Mouse (Mus musculus): Measurements from ENCODE around the gene Krba1.

DNA sequence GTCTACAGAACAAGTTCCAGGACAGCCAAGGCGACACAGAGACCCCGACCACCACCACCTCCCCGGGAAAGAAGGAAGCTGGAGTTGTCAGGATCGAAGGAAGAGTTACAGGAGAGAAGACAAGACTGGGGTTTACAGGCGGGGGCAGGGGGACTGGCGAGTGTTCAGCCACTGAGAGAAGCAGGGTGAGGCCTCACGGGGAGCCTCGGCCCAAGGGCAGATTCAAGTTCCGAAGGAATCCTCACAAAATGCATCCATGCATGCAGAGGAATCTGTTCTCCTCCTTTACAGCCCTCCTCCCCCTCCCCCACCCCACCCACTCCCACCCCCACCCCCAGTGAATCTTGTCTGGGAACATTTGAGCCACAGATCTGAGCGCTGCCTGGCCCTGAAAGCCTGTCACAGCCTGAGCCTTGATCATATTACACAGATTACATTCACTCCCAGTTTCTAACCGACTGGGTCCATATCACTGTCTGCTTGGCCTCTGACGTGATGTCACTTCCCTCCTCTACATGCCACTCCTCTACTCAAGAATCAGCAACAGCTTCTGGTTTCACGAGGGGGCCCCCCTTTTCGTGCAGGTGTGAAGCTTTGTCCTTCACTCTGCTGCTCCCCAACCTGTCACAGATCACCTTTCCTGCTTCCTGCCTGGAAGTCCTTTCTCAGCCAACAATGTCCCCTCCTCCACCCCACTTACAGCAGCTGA, 45.1 kb downstream of the Krba1 start:
- no peak for TF ChIP-seq CTCF (IDR thresholded peaks at IDR 0.05; ENCODE audit: control insufficient read depth, insufficient read depth, insufficient read length)
- TF ChIP-seq USF1 (IDR thresholded peaks at IDR 0.05; ENCODE audit: low read depth) = no peak
- no peak for TF ChIP-seq MYOG (IDR thresholded peaks at IDR 0.05; ENCODE audit: control insufficient read depth, extremely low read depth, insufficient read length)
- no peak for TF ChIP-seq MAX (IDR thresholded peaks at IDR 0.05)
- TF ChIP-seq MYOD1 (IDR thresholded peaks at IDR 0.05; ENCODE audit: control insufficient read depth, insufficient read length, low read depth) = no peak
